Mouse (Mus musculus) neural tube, embryonic 15.5 days (tissue): ENCODE results near the gene Tma16. TPM values are rescaled to one million over a fixed set of nuclear protein-coding genes. Genes with fewer than 3 reads are reported as not detected.
A peak's percentile ranks its signal among the peaks of the same experiment; 100 is the strongest.

Experiments used
- ATAC-seq: fragments of 200-750 bp; cut with Nextera tagmentation; 2 replicates; pipeline ENCODE4 v1.8.0; 2017; ENCODE audit warnings: mild to moderate bottlenecking, moderate TSS enrichment, moderate library complexity; ENCODE audit not compliant: low FRiP score
- H3K27ac ChIP-seq: fragments of 300-500 bp; sonication (generic); replicated peaks from 2 replicates; pipeline ENCODE4 v1.5.1; 2015; ENCODE audit warnings: mild to moderate bottlenecking, inconsistent platforms
- H3K27me3 ChIP-seq: fragments of 300-500 bp; sonication (generic); replicated peaks from 2 replicates; pipeline ENCODE4 v1.6.1; 2015; ENCODE audit warnings: inconsistent platforms
- H3K36me3 ChIP-seq: fragments of 300-500 bp; sonication (generic); 2 replicates; pipeline ENCODE4 v1.6.1; 2015; ENCODE audit warnings: inconsistent platforms
- H3K4me1 ChIP-seq: fragments of 300-500 bp; sonication (generic); 2 replicates; pipeline ENCODE4 v1.6.1; 2015; ENCODE audit warnings: inconsistent platforms
- H3K4me2 ChIP-seq: fragments of 300-500 bp; sonication (generic); 2 replicates; pipeline ENCODE4 v1.6.1; 2015; ENCODE audit warnings: inconsistent platforms, mild to moderate bottlenecking, moderate library complexity
- H3K4me3 ChIP-seq: fragments of 300-500 bp; sonication (generic); replicated peaks from 2 replicates; pipeline ENCODE4 v1.5.1; 2015; ENCODE audit warnings: mild to moderate bottlenecking, inconsistent platforms
- H3K9ac ChIP-seq: fragments of 300-500 bp; sonication (generic); replicated peaks from 2 replicates; pipeline ENCODE4 v1.6.1; 2015; ENCODE audit warnings: mild to moderate bottlenecking, inconsistent platforms
- H3K9me3 ChIP-seq: fragments of 300-500 bp; sonication (generic); replicated peaks from 2 replicates; pipeline ENCODE4 v1.6.1; 2016; ENCODE audit warnings: inconsistent platforms
- WGBS: fragments of 180-500 bp; shearing (Covaris S2); methylation state at CpG from one replicate; pipeline ENCODE4 v1.1.7; 2015; ENCODE audit warnings: mixed read lengths; 5-methylcytosine and 5-hydroxymethylcytosine counted together
- polyA plus RNA-seq: library from polyadenylated mRNA; unstranded; fragments of >200 nt; fragmentation: Nextera tagmentation; extraction: Ambion mirVana; gene quantifications from 2 replicates; pipeline ENCODE4 v1.2.1, GENCODE M21; 2015

Tma16 gene
- 10.8 and 12.2 TPM in 2 replicates for polyA plus RNA-seq

DNA sequence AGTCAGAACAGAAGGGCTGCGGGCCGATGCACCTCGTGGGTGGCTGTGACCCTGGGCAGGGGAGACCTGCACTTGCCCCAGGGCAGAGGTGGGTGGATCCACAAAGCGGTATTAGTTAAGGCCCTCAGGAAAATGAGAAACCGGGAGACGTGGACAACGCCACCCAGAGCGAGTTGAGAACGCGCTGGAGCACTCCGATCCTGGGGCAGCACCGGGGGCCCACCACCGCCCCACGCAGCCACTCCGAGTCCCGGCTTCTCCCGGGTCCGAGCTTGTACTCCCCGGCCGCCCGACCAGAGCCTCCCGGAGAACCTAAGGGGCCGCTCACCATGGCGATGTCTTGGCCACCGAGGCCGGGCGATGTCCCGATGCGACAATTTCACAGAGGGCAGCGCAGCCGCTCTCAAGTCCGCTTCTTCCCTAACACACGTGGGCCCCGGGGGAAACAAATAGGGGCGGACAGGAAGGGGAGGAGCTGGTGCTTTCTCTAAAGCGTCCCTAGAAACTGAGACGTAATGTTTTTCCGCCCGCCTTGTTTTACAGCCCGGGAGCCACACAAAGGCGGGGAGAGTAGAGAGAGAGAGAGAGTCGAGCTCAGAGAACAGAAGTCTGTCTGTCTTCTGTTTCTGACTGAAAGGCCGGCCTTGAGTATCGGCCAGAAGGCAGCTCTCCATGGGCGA, at the start of gene Tma16:
Gene Tma16, minus strand, starts transcription at position 447 of the 680 bp plus-strand sequence.
- Histone ChIP-seq H3K9ac (peak within 1 kb of the TSS; percentile 91), H3K36me3 (peaks cover 20% of the 10 kb centered on the region), H3K4me1 (peaks cover 12% of the 10 kb centered on the region), H3K4me3 (peak within 1 kb of the TSS; percentile 99), H3K27ac (peak within 1 kb of the TSS; percentile 85), H3K4me2 (peak within 1 kb of the TSS; percentile 60), H3K27me3 (no peaks in the 10 kb centered on the region), H3K9me3 (no peaks in the 10 kb centered on the region)
- ATAC-seq = peak; percentile 98
- under 1% methylated on average over 45 of the region's 45 CpGs for WGBS

DNA sequence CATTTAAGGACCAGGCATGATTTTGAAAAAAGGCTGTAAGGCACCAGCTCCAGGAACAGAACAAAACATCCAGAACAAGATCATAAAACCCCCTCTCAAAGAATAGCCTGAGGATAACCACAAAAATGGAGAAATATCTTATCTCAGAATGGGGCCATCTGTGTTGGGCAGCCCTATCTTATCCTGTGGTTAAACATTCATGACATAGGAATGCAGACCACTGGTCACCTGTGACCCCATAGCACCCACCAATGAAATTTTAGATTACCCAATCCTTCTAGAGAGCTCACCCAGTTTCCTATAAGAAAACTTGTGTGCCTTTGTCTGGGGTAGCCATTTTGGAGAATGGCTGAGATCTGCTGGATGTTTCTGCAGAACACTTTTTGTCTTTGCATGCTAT, 34.2 kb upstream of the Tma16 start:
- H3K4me1 ChIP-seq = no peaks in the 10 kb centered on the region

DNA sequence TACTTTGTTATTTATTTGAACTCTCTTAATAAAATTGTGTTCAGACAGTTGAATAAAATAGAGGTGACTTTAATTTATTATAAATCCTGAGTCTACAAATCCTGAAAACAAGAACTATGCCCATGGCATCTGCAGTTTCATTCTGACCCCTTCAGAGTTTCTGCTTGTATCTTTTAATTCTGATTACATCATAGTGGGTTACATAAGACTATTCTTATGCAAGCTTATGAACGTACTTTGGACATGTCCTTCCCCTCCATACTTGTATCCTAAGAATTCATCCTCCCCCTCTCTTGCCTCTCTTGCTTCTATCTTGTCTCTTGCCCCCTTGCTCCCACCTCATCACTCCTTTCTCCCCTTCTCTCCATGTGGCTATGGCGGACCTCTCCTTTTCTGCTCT, 32.8 kb upstream of the Tma16 start:
- Histone ChIP-seq H3K9ac (no peak overlapping the region), H3K9me3 (no peaks in the 10 kb centered on the region), H3K4me3 (no peak overlapping the region), H3K4me1 (no peaks in the 10 kb centered on the region), H3K36me3 (no peaks in the 10 kb centered on the region), H3K27me3 (no peaks in the 10 kb centered on the region), H3K27ac (no peak overlapping the region), H3K4me2 (no peak overlapping the region)
- 87% methylated on average over 2 of the region's 2 CpGs for WGBS
- no peak for ATAC-seq

More for the DNA sequence above, 34.2 kb upstream of the Tma16 start:
- Histone ChIP-seq H3K36me3 (no peaks in the 10 kb centered on the region), H3K9me3 (no peaks in the 10 kb centered on the region), H3K27ac (no peak overlapping the region), H3K4me3 (no peak overlapping the region), H3K27me3 (no peaks in the 10 kb centered on the region), H3K9ac (no peak overlapping the region), H3K4me2 (no peak overlapping the region)
- ATAC-seq = no peak

DNA sequence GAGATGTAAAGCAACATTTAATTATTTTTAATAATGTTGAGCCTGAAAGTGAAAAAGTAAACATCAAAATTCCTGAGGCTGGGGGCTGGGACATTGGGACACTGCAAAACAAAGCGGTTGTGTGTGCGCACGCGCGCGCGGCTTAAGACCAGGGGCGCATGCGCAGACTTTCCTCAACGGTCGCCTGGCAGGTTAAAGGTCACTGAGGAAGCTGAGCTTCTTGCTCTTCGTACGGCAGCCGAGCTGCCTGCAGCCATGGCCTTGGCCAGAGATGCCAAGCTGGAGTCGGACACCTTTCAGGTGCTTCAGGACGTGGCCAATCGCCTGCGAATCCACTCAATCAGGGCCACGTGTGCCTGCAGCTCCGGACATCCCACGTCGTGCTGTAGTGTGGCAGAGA, 25.2 kb upstream of the Tma16 start, which contains the start of gene Tktl2:
Gene Tktl2, plus strand, starts transcription at position 220 of the 400 bp plus-strand sequence.
- no peak for ATAC-seq
- WGBS = 95% methylated on average over 22 of the region's 22 CpGs
- no peaks in the 10 kb centered on the region for H3K9me3 ChIP-seq
- no peaks in the 10 kb centered on the region for H3K27me3 ChIP-seq
- no peaks in the 10 kb centered on the region for H3K36me3 ChIP-seq
- H3K4me2 ChIP-seq = no peak within 1 kb of the TSS
- H3K9ac ChIP-seq = no peak within 1 kb of the TSS
- no peaks in the 10 kb centered on the region for H3K4me1 ChIP-seq
- H3K27ac ChIP-seq = no peak within 1 kb of the TSS
- H3K4me3 ChIP-seq = no peak within 1 kb of the TSS

DNA sequence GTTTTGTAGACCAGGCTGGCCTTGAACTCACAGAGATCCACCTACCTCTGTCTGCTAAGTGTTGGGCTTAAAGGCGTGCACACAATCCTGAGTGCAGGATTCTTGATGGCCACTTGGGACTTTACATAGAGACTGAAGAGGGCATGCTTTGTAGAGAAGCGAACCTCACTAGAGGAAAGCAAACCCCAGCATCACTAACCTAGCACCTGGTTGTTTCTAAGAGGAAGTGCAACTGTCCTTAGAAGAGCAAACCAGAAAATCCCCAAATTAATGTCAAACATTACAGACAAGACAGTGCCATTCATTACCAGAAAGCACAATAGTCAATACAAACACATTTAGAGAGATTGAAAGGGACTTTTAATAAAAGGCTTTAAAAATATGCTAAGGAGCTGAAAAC, 17.1 kb upstream of the Tma16 start:
- Histone ChIP-seq H3K4me2 (no peak overlapping the region), H3K27me3 (no peaks in the 10 kb centered on the region), H3K36me3 (no peaks in the 10 kb centered on the region), H3K4me1 (no peaks in the 10 kb centered on the region), H3K9ac (no peak overlapping the region), H3K27ac (no peak overlapping the region), H3K4me3 (no peak overlapping the region), H3K9me3 (no peaks in the 10 kb centered on the region)
- 84% methylated on average over 2 of the region's 2 CpGs for WGBS
- no peak for ATAC-seq

DNA sequence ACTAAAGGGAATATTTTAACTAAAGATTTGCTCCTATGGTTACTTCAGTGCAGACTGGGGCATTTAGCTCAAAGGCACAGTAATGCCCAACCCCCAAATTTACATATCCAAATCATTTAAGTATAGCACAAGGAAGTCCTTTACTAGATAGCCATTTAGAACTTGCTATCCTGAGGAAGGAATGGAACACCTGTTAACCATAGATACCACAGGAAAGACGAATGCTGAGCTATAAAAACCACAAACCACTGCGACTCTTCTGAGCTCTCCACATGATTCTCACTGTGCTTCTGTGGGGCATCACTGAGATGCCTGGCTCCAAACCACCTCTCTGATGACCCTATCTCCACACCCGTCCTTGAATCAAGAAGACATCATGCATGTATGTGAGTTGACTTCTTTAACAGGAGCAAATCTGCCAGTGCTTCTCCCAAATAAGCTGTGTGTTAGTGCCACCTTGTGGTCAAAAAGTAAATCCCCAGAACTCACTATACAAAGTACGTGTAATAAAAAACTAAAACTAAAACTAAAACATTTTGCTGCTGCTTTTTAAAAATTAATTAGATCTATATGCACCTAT, 10.8 kb upstream of the Tma16 start:
- no peaks in the 10 kb centered on the region for H3K4me1 ChIP-seq
- no peak overlapping the region for H3K4me3 ChIP-seq
- no peaks in the 10 kb centered on the region for H3K9me3 ChIP-seq
- ATAC-seq = no peak; the same call in 1 of the 2 replicates
- H3K9ac ChIP-seq = no peak overlapping the region
- H3K4me2 ChIP-seq = no peak overlapping the region
- H3K27me3 ChIP-seq = no peaks in the 10 kb centered on the region
- 33% methylated on average over 4 of the region's 4 CpGs for WGBS
- H3K27ac ChIP-seq = no peak overlapping the region
- H3K36me3 ChIP-seq = no peaks in the 10 kb centered on the region

DNA sequence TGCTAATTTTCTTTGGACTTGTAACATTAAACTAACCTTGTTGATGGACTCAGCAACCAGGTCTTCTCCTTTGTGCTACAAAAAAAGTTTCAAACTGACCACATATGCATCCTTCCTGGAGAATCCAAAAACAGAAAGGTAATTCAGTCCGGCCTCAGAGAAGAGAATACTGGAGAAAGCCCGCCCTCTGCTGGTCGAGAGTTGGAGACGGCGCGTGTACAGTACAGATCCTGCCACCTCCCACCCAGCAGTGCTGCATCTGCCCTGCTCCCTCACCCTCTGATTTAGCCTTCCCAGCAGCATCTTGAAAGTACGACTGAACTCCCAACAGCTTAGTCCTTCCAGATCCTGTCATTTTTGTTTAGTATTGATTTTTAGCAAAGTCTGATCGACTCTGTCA, 9.4 kb upstream of the Tma16 start:
- H3K9me3 ChIP-seq = no peaks in the 10 kb centered on the region
- no peaks in the 10 kb centered on the region for H3K4me1 ChIP-seq
- ATAC-seq = peak; percentile 87
- no peak overlapping the region for H3K27ac ChIP-seq
- 11% methylated on average over 8 of the region's 8 CpGs for WGBS
- no peak overlapping the region for H3K4me3 ChIP-seq
- no peak overlapping the region for H3K9ac ChIP-seq
- no peak overlapping the region for H3K4me2 ChIP-seq
- H3K27me3 ChIP-seq = no peaks in the 10 kb centered on the region
- no peaks in the 10 kb centered on the region for H3K36me3 ChIP-seq

DNA sequence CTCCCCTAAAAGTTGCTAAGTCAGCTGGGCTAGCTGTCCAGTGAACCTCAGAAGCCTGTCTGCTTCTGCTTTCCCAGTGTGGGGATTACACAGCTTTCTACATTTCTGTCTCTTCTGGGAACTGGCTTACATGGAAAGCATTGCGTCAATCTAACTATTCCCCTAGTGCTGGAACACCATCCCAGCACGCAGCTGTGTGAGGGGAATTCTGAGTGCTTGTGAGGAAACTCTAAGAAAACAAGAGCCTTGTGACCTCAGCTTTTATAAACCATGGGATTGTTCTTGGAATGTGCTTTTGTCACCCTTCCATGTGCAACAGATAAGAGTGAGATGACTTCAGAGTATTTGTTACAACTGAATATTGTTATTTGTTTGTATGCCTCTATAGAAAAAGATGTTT, 8.2 kb upstream of the Tma16 start:
- H3K4me3 ChIP-seq = no peak overlapping the region
- WGBS = 84% methylated on average over 2 of the region's 2 CpGs
- no peaks in the 10 kb centered on the region for H3K27me3 ChIP-seq
- H3K4me1 ChIP-seq = no peaks in the 10 kb centered on the region
- ATAC-seq = no peak
- no peaks in the 10 kb centered on the region for H3K36me3 ChIP-seq
- no peak overlapping the region for H3K27ac ChIP-seq
- H3K9ac ChIP-seq = no peak overlapping the region
- no peak overlapping the region for H3K4me2 ChIP-seq
- no peaks in the 10 kb centered on the region for H3K9me3 ChIP-seq

DNA sequence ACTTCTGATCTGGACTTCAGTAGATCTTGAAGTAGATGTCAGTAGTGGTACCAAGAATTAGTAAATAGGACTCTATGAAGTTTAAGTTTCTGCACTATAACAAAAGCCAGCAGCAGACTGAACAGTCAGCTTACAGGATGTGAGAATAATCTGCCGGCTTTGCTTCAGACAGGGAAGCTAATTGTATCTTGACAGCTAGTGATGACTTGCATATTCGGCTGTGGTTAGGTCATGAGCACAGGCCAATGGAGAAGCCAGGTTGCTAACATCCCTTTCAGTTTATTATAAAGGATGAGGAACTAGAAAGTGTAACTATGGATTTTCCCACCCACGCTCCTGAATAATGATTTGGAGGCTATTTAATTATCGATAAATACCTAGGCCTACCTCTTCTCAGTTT, 4.3 kb upstream of the Tma16 start:
- no peak overlapping the region for H3K9ac ChIP-seq
- H3K27me3 ChIP-seq = no peaks in the 10 kb centered on the region
- WGBS = 89% methylated on average over 4 of the region's 4 CpGs
- H3K4me2 ChIP-seq = no peak overlapping the region
- no peaks in the 10 kb centered on the region for H3K9me3 ChIP-seq
- H3K4me1 ChIP-seq = peaks cover 2% of the 10 kb centered on the region
- no peaks in the 10 kb centered on the region for H3K36me3 ChIP-seq
- H3K27ac ChIP-seq = no peak overlapping the region
- H3K4me3 ChIP-seq = no peak overlapping the region
- no peak for ATAC-seq

DNA sequence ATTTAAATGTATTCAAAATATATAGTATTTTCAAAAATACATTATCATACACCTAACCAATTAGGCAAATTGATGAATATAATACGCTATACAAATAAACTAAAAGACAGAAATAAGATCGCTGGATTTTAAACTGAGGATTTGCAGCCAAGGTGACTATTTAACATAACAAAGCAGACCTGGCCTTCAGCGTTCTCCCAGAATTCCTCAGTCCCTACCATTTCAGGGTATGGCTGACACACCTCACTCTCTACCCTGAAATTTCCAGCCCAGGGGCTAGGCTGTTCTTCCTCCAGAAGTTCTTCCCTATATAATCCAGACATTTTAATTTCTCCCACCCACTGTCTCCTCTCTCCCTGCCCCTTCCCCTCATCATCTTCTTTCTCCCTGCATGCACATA, 2.2 kb upstream of the Tma16 start:
- Histone ChIP-seq H3K27ac (no peak overlapping the region), H3K9me3 (no peaks in the 10 kb centered on the region), H3K4me1 (peaks cover 12% of the 10 kb centered on the region), H3K27me3 (no peaks in the 10 kb centered on the region), H3K36me3 (0 out of 2 replicates have a peak, but pooled peaks cover 2% of the 10 kb centered on the region), H3K4me3 (no peak overlapping the region), H3K9ac (no peak overlapping the region), H3K4me2 (no peak overlapping the region)
- WGBS = 53% methylated on average over 3 of the region's 3 CpGs
- ATAC-seq = no peak

DNA sequence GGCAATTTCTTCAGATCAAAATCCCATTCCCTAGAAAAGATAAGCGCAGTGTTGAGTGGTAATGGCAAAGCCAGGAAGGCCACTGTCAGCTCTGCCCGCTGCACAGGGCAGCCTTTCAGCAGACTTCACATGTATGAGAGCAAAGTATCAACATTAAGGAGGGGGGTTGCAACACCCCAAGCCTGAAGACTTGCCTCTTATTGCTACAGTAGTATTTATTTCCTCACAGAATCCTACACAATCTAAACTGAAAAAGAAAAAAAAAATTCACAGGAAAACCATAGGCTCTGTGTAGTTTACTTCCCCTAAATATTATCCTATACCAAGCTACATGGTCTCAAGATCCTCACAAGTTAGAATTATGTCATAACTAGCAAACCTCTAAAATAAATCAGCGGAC, 9.4 kb downstream of the Tma16 start:
- no peaks in the 10 kb centered on the region for H3K4me1 ChIP-seq
- peaks cover 54% of the 10 kb centered on the region for H3K36me3 ChIP-seq
- WGBS = 96% methylated on average over 3 of the region's 3 CpGs
- H3K4me2 ChIP-seq = no peak overlapping the region
- no peak overlapping the region for H3K9ac ChIP-seq
- no peaks in the 10 kb centered on the region for H3K27me3 ChIP-seq
- H3K27ac ChIP-seq = no peak overlapping the region
- no peaks in the 10 kb centered on the region for H3K9me3 ChIP-seq
- no peak for ATAC-seq
- no peak overlapping the region for H3K4me3 ChIP-seq

DNA sequence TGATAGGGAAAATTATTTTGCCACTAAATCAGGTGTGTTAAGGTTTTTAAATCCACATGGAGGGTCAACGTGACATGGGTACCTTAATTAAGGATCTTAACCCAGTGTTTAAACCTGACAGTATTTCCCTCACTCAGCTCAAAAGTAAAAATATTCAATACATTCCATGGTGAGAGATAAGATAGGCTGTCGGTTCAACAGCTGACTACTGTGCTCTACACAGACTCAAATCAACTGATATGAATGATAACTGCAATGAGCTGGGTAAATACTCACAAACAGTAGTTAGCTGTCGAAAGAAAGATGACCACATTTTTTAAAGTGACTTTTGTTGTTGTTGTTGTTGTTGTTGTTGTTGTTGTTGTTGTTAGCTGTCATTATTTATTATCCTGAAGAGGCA, 16.5 kb downstream of the Tma16 start:
- no peak overlapping the region for H3K4me3 ChIP-seq
- no peaks in the 10 kb centered on the region for H3K9me3 ChIP-seq
- no peak overlapping the region for H3K27ac ChIP-seq
- H3K9ac ChIP-seq = no peak overlapping the region
- no peaks in the 10 kb centered on the region for H3K36me3 ChIP-seq
- H3K4me2 ChIP-seq = no peak overlapping the region
- no peak for ATAC-seq
- no peaks in the 10 kb centered on the region for H3K4me1 ChIP-seq
- WGBS = 89% methylated on average over 3 of the region's 3 CpGs
- H3K27me3 ChIP-seq = no peaks in the 10 kb centered on the region
